Mouse (Mus musculus) fat pad, adult 2 months (tissue): ENCODE data around the gene Rnd2.
"Not testable (repeated sequence)": the region's sequence is repeated elsewhere in the genome, so short reads cannot be mapped to it uniquely, and the experiment has no call there.

Source experiments
- DNase-seq: peaks from one replicate; pipeline ENCODE4 v3.0.0-alpha.2; 2011; ENCODE audit warnings: low read depth, low spot score; ENCODE audit errors: extremely low read depth

Gene Rnd2

DNA sequence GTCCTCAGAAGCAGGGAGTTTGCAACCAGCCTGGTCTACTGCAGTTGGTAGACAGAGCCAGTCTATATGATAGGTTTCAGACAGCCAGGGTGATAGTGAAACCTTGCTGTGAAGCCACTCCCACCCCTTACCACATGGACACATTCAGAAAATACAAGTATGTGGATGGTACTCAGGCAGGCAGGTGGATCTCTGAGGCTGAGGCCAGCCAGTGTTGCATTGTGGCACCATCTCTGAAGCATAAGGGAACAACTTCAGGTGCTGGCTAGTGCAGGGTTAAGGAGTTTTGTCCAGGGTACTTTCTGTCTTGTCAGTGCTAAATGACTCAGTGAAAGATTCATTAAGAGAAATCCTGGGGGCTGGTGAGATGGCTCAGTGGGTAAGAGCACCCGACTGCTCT, 18.5 kb upstream of the Rnd2 start:
- no peak for DNase-seq

DNA sequence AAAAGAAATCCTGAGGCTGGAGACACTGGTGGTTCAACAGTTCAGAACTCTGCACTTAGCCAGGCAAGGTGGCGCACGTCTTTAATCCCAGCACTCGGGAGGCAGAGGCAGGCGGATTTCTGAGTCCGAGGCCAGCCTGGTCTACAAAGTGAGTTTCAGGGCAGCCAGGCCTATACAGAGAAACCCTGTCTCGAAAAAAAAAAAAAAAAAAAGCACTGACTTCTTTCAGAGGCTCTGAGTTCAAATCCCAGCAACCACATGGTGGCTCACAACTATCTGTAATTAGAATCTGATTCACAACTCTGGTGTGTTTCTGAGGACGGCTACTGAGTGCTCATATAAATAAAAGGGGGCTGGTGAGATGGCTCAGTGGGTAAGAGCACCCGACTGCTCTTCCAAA, 17.9 kb upstream of the Rnd2 start:
- not testable (repeated sequence) for DNase-seq

DNA sequence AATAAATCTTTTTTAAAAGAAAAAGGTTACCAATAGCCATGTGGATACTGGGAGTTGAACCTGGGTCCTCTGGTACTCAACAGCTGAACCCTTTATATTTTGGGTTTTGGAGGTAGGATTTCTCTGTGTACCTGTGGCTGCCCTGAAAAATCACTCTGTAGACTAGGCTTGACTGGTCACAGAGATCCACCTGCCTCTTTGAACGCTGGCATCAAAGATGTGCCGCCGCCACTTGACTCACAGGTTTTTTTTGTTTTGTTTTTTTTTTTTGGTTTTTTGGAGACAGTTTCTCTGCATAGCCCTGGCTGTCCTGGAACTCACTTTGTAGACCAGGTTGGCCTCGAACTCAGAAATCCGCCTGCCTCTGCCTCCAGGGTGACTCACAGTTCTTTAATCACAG, 17.0 kb upstream of the Rnd2 start:
- DNase-seq: no peak

DNA sequence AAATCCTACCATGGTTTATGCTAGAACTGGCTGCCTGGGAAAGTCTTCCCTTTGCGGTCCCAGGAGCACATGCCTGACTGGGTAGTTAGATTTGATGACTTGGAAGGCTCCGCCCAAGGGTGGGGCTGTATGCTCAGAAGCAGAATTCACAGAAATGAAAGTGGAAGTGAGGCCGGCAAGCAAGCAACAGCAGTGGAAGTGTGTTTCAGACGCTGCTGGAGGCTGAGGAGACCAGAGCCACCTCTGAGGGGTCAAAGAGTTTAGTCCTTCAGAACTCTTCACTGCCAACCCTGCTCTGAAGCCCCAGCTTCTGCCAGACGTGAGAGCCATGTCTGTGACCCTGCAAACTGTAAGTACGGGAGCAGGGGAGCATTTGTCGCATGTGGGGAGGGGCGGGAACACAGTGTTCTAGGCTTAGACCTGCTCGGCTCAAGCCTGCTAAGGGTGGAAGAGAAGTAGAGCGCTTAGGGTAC, 16.5 kb upstream of the Rnd2 start, which contains the start of gene Ifi35:
TSS of gene Ifi35 (plus strand) at position 134 of the 473 bp plus-strand sequence.
- DNase-seq: no peak

DNA sequence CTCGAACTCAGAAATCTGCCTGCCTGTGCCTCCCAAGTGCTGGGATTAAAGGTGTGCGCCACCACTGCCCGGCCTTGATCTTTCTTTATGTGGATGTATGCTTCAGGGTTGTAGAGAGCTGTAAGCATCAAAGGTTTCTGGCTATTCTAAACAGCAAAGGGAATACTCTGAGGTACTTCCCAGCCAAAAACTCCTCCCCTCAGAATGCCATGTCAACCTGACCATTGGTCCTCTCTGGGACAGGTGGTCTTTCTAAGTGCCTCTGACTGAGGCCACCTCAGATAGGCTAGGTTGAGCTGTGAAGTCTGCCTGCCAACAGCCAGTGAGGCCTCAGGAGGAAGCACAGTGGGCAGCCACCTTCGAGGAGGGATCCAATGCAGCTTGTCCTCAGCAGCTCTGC, 15.9 kb upstream of the Rnd2 start:
- DNase-seq: no peak

DNA sequence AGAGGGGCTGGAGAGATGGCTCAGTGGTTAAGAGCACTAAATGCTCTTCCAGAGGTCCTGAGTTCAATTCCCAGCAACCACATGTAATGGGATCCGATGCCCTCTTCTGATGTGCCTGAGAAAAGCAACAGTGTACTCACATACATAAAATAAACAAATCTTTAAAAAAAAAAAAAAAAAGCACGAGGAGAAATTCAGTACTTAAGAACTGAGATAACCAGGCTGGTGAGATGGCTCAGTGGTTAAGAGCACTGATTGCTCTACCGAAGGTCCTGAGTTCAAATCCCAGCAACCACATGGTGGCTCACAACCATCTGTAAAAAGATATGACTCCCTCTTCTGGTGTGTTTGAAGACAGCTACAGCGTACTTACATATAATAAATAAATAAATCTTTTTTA, 15.2 kb upstream of the Rnd2 start:
- DNase-seq: not testable (repeated sequence)

DNA sequence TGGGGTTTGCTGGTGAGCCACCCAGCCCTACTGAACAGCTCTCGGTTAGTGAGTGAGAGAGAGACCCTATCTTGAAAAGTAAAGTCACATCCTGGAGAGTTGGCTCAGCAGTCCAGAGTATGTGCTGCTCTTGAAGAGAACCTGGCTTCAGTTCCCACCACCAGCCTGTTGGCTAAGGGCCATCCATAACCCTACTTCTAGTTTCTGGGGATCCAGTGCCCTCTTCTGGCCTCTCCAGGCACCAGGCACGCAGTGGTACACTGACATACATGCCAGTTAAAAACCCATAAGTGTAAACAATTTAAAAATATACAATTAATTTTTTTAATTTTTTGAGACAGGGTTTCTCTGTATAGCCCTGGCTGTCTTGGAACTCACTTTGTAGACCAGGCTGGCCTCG, 14.4 kb upstream of the Rnd2 start:
- DNase-seq: no peak

DNA sequence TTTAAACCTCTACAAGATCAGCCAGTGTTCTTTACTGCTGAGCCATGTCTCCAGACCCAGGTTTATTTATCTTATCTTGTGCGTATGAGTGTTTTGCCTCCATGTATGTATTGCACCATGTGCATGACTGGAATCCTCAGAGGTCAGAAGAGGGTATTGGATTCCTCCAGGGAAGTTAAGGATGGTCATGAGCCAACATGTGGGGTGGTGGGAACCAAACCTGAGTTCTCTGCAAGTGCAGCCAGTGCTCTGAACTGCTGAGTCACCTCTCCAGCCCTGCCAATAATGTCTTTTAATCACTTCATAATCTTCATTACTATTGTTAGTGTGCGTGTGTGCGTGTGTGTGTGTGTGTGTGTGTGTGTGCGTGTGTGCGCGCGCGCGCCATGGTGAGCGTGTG, 13.3 kb upstream of the Rnd2 start:
- DNase-seq: peak; percentile 81

DNA sequence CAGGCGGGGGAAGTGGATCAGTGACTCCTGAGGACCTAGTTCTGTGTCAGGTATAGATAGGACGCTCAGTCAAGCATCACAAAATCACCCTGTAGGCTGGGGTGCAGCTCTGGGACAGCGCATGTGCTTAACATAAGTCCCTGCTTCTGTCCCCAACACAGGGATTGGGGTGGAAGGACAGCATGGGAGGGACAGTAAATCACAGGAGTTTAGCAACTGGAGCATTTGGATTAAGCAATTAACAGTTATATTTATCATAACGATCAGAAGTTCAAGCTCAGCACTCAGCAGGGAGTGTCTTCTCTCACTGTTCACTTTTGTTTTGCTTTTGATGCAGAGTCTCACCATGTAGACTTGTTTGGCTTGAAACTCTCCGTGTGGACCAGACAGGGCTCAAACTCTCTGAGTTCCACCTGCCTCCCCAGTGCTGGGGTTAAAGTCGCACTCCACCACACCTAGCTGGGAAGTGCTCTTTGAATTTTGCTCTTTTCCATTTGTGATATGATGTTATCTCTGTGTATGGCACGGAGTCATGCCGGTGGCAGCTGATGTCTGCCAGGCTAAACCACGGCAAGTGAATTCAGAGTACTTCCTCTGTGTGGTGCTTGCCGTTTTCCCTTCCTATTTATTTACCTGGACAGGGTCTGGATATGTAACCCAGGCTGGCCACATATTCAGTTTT, 12.6 kb upstream of the Rnd2 start:
- DNase-seq: no peak

DNA sequence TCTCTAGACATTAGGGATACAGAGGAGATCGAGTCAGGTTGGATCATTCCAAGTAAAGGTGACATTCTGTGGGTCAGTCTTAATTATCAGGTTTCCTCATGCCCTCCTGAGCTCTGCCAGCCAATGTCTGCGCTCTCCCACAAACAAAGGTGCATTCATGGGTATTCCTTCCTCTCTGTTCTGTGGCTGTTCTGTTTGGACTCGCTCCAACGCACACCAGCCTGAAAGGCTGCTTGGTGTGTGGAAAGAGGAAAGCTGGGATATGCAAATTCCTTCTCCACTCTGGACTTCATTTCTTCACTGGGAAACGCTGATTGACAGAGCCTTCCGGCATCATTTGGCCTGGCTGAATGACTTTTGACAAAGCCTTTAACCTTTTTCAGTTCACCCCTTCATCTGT, 10.1 kb upstream of the Rnd2 start:
- no peak for DNase-seq

DNA sequence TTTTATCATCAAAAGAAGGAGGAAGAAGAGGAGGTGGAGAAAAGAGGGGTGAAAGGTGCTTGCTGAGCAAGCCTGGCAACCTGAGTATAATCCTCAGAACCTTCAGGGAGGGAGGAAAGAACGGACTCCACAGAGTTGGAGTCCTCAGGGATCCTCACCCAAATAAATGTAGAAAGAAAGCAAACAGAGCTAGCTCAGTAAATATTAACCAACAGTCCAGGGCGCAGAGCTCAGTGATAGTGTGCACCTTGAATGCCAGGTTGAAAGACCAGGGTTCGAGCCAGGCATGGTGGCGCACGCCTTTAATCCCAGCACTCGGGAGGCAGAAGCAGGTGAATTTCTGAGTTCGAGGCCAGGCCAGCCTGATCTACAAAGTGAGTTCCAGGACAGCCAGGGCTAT, 9.2 kb upstream of the Rnd2 start:
- DNase-seq: no peak

DNA sequence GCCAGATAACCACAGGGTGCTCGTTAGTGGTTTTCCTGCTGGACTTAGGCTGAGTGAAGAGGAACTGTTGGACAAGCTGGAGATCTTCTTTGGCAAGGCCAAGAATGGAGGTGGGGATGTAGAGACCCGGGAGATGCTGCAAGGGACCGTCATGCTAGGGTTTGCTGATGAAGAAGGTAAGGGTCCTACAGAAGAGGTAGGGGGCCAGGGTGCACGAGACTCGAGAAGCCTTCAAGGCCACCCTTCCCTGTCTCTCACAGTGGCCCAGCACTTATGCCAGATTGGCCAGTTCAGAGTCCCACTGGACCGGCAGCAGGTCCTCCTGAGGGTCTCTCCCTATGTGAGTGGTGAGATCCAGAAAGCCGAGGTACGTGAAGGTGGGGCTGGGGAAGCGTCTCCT, 7.2 kb upstream of the Rnd2 start:
- no peak for DNase-seq

DNA sequence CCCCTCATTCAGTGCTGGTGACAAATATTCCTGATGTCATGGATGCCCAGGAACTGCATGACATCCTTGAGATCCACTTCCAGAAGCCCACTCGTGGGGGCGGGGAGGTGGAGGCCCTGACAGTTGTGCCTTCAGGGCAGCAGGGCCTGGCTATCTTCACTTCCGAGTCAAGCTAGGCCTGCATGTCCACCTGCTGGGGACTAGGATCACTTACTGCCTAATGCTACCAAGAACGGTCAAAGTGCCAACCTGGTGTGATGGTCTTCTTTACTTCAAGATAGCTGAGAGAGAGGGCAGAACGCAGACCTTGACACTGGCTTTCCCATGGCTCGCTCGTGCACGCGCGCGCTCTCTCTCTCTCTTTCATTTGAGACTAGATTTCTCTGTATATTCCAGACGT, 6.6 kb upstream of the Rnd2 start:
- DNase-seq: no peak

DNA sequence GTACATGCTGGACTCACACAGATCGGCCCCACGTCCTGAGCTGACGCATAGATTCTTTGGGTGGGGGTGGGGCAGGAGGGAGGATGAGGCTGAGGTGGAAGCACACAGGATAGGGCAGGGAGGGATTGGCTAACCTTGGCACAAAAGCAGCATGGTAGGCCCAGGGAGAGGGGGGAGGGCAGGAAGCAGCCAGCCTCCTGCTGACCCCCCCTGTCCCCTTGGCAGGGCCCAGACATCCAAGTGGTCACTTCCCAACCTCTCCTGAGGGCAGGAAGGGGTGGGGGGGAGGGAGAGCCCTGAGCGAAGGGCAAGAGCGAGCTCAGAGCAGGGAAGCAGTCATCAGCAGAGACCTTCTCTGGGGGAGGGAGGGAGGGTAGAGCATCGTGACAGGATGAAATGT, 5.1 kb upstream of the Rnd2 start:
- no peak for DNase-seq

DNA sequence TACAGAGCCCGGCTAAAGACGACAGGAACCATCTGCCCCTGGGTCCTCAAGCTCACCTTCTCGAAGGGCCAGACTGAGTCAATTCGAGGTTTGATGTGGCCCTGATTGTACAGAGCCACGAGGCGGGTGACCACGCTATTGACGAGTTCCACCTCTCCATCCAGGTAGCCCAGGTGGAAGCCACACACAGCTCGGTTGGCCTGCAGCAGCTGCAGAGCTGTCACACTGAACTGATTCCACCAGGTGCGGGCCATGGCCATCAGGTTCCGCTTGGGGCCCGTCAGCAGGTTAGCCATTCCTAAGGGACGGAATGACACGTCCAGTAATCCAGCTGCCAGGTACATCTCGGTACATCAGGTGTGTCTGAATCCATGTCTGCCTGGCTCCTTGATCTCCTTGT, 4.5 kb upstream of the Rnd2 start:
- no peak for DNase-seq

DNA sequence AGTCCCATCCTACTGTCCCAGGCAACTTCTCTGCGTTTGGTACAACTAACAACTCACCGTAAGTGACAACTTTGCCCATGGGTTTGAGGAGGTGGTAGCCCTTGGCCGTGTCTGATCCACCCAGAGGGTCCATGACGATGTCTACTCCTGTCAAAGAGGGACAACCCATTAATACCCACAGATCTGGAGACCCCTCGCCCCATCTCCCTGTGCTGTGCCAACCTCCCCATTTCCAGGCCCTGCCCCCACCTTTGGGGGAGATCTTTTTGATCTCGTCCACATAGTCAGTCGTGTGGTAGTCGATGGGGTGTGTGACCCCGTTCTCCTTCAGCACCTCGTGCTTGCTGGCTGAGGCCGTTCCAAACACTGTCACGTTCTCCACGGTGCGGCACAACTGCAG, 2.7 kb upstream of the Rnd2 start:
- DNase-seq: no peak

DNA sequence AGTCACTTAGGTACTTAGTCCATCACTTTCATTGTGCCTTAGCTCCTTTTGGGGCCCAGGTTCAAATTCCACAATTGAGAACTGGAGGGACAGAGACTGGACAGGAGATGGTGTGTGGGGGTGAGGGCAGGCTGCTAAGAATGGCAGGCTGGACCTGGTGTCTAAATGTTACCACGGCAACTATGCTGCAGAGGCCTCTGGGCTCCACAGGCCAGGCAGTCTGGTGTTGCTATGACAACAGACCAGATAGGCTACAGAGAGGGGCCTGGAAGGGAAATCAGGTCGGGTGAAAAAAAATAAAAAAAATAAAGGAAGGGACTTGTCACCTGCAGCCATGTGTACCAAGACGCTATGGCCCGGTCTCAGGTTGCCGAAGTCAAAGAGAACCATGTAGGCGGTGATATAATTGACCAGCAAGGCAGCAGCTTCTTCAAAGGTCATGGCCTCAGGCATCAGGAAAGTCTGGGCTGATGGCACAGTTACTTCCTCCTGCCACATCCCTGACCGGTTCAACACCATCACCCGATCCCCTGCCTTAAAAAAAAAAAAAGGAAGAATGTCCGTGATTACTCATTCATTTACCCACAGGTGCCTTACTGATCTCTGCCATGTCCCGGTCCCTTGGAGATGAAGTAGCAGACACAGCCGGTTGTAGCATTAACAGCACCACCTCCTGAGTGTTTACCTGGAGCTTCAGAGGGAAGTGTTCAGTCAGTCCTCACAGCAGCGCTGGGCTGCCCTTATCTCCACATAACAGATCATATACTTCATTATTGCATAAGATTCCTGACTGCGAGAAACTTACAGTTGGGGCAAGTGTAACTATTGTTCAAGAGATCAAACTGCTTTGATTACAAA, 2.0 kb upstream of the Rnd2 start:
- DNase-seq: no peak

DNA sequence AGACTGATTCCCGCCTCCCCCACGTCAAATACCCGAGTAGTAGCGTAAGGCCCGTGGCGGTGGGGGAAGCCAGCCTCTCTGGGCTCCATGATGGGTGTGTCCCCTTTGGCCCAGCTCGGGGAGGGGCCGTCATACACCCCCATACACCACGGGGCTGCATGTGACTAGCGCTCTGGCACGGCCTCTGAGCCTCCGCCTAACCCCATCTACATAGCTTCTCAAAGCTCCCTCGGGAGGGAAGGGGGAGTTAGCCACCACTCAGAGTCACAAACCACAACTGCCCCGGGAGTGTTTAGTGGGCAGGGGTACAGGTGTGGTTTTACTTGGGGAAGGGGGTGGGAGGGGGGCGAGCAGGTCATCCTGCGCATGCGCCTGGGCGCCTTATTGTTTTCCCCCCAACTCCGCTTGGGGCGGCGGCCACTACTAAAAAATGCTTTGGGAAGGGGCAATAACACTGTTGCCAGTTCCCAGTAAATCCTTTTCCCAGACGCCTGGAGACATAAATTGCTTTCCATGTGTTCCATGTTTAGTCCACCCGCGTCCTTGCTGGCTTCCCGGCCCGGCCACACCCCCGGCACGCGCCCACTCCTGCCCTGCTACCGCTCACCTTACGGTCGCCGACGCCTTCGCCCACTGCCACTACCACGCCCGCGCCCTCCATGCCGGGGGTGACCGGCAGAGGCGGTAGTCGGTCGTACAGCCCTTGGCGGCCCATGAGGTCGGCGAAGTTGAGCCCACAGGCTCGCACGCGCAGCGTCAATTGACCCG, 486 bp downstream of the Rnd2 start:
- no peak for DNase-seq

DNA sequence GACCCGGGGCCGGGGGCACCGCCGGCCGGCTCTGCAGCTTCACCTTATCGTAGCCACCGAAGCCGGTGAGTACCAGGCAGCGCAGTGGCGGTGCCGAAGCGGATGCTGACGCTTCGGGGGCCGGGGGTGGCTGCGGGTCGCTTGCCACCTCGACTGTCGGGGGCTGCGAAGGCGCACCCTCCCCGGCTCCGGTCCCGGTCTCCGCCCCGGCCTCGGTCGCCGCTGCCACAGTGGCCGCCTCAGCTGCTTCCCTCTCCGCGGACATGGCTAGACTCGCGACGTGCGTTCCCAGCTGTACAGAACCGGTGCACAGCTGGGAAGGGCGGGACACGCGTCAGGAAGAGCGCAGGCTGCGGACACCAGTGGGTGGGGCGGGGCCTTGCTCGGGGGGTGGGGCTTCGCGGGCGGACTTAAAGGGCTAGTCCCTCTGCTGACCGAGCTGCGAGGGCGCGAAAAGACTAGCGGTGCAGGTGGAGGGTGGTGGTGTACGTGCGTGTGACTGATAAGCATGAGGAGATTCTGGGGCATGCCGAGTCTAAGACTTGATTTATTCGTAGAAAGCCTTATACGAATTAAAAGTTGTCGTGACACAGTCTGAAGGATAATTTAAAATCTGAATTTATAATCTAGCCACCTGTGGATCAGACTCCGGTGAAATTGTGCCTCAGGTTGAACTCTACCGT, 1.2 kb downstream of the Rnd2 start, which contains the start of gene Vat1:
TSS of gene Vat1 (minus strand) at position 362 of the 683 bp plus-strand sequence.
- no peak for DNase-seq

DNA sequence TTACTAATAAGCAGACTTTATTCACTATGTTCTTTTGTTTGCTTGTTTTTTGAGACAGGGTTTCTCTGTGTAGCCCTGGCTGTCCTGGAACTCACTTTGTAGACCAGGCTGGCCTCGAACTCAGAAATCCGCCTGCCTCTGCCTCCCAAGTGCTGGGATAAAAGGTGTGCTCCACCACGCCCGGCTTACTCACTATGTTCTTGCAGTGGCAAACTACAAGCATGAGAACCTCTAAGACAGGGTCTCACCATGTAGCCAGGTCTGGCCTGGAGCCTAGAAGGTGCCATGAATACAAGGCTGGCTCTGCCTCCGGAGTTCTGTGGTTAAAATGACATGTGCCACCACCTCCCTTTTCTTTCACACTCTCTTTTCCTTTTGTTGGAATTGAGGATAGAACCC, 1.8 kb downstream of the Rnd2 start:
- DNase-seq: not testable (repeated sequence)
